Mouse (Mus musculus) CH12.LX (cell line): ENCODE measurements around the gene Tapt1. TPM values are rescaled to one million over a fixed set of nuclear protein-coding genes. Genes with fewer than 3 reads are reported as not detected.

Experiments
- DNase-seq: peaks from one replicate; pipeline ENCODE4 v3.0.0-alpha.2; 2013; ENCODE audit errors: extremely low read depth
- H3K27ac ChIP-seq: 2 replicates; pipeline ENCODE4 v1.5.1; 2012; ENCODE audit warnings: low read depth, mild to moderate bottlenecking, control low read depth, moderate library complexity; ENCODE audit not compliant: insufficient read depth
- H3K27me3 ChIP-seq: replicated peaks from 2 replicates; pipeline ENCODE3; 2012; ENCODE audit warnings: inconsistent platforms
- H3K36me3 ChIP-seq, 2 experiments: replicated peaks in 1 of 2; 2 replicates each; pipeline versions ENCODE3 to v1.6.1; 2012; ENCODE audit warnings: inconsistent platforms in 1 of 2, low read length in 1 of 2, mild to moderate bottlenecking in 1 of 2, mixed read lengths in 1 of 2, moderate library complexity in 1 of 2; ENCODE audit not compliant: control insufficient read depth in 1 of 2, insufficient read depth in 1 of 2
- H3K4me1 ChIP-seq, 2 experiments: 2 replicates each; pipeline ENCODE4 v1.6.1; 2012; ENCODE audit warnings: inconsistent platforms in 1 of 2, moderate library complexity in 1 of 2; ENCODE audit not compliant: insufficient read depth in 2 of 2, control insufficient read depth in 1 of 2
- H3K4me2 ChIP-seq: 2 replicates; pipeline ENCODE4 v1.6.1; 2012; ENCODE audit warnings: low read depth, mild to moderate bottlenecking, control low read depth; ENCODE audit not compliant: poor library complexity, insufficient read depth, severe bottlenecking
- H3K4me3 ChIP-seq, 3 experiments: fragments of 150-350 bp in 1 of 3; sonication (generic) in 1 of 3; replicated peaks in 1 of 3; 2 replicates each; pipeline versions ENCODE3 to v1.5.1; 2011 to 2012; ENCODE audit warnings: low read depth in 2 of 3, low read length in 2 of 3, mild to moderate bottlenecking in 2 of 3, moderate library complexity in 2 of 3, control low read depth in 1 of 3, improper control_type of control experiment in 1 of 3, inconsistent platforms in 1 of 3, mixed read lengths in 1 of 3; ENCODE audit not compliant: poor library complexity in 1 of 3
- H3K79me2 ChIP-seq: replicated peaks from 2 replicates; pipeline ENCODE4 v1.6.1; 2012; ENCODE audit warnings: mild to moderate bottlenecking, moderate library complexity; ENCODE audit not compliant: control insufficient read depth, poor library complexity, insufficient read depth, severe bottlenecking; ENCODE audit errors: extremely low read depth
- H3K9ac ChIP-seq: 2 replicates; pipeline ENCODE4 v1.6.1; 2012; ENCODE audit warnings: low read depth, mild to moderate bottlenecking, control low read depth, moderate library complexity; ENCODE audit not compliant: insufficient read depth
- H3K9me3 ChIP-seq: replicated peaks from 2 replicates; pipeline ENCODE3; 2012; ENCODE audit warnings: low read length, inconsistent platforms, mixed read lengths
- BHLHE40 ChIP-seq: IDR thresholded peaks from 2 replicates; pipeline ENCODE4 v1.6.1; 2011; ENCODE audit warnings: mild to moderate bottlenecking, low read depth, low read length, improper control_type of control experiment
- CHD1 ChIP-seq: IDR thresholded peaks from 2 replicates; pipeline ENCODE4 v1.6.1; 2012; ENCODE audit warnings: low read depth, low read length, improper control_type of control experiment, inconsistent platforms
- CHD2 ChIP-seq: IDR thresholded peaks from 2 replicates; pipeline ENCODE4 v1.6.1; 2011; ENCODE audit warnings: low read length, improper control_type of control experiment
- CTCF ChIP-seq, 2 experiments: IDR thresholded peaks in 1 of 2; conservative IDR thresholded peaks in 1 of 2; 2 replicates each; pipeline ENCODE4 v1.5.1; 2011 to 2012; ENCODE audit warnings: low read depth in 2 of 2, low read length in 2 of 2, improper control_type of control experiment in 1 of 2, inconsistent platforms in 1 of 2, mild to moderate bottlenecking in 1 of 2, moderate library complexity in 1 of 2
- E2F4 ChIP-seq: IDR thresholded peaks from 2 replicates; pipeline ENCODE4 v1.6.1; 2011; ENCODE audit warnings: low read depth, low read length, improper control_type of control experiment; ENCODE audit not compliant: insufficient replicate concordance
- EP300 ChIP-seq: IDR thresholded peaks from 2 replicates; pipeline ENCODE4 v1.6.1; 2011; ENCODE audit warnings: low read length, improper control_type of control experiment
- ETS1 ChIP-seq: conservative IDR thresholded peaks from 2 replicates; pipeline ENCODE4 v1.6.1; 2012; ENCODE audit warnings: low read depth, mild to moderate bottlenecking, inconsistent platforms, low read length, improper control_type of control experiment, moderate library complexity
- JUND ChIP-seq: conservative IDR thresholded peaks from 2 replicates; pipeline ENCODE4 v1.6.1; 2011; ENCODE audit warnings: low read depth, low read length, improper control_type of control experiment
- MAFK ChIP-seq: IDR thresholded peaks from 2 replicates; pipeline ENCODE4 v1.6.1; 2011; ENCODE audit warnings: low read length, improper control_type of control experiment; ENCODE audit not compliant: insufficient replicate concordance
- MAZ ChIP-seq: IDR thresholded peaks from 2 replicates; pipeline ENCODE4 v1.6.1; 2012; ENCODE audit warnings: low read depth, mild to moderate bottlenecking, inconsistent platforms, low read length, improper control_type of control experiment, moderate library complexity
- MEF2A ChIP-seq: IDR thresholded peaks from 2 replicates; pipeline ENCODE4 v1.6.1; 2014; ENCODE audit warnings: low read depth, mild to moderate bottlenecking, inconsistent platforms, low read length, improper control_type of control experiment, borderline replicate concordance
- MYC ChIP-seq: IDR thresholded peaks from 2 replicates; pipeline ENCODE4 v1.6.1; 2011; ENCODE audit warnings: low read depth, mild to moderate bottlenecking, improper control_type of control experiment, low read length
- NRF1 ChIP-seq: IDR thresholded peaks from 2 replicates; pipeline ENCODE4 v1.6.1; 2014; ENCODE audit warnings: low read depth, mild to moderate bottlenecking, inconsistent platforms, low read length, improper control_type of control experiment, moderate library complexity
- PAX5 ChIP-seq: IDR thresholded peaks from 2 replicates; pipeline ENCODE4 v1.6.1; 2012; ENCODE audit warnings: low read length, inconsistent platforms, mixed read lengths
- POLR2AphosphoS2 ChIP-seq: IDR thresholded peaks from 2 replicates; pipeline ENCODE4 v1.6.1; 2011; ENCODE audit warnings: low read depth, low read length, improper control_type of control experiment
- RCOR1 ChIP-seq: conservative IDR thresholded peaks from 2 replicates; pipeline ENCODE4 v1.6.1; 2012; ENCODE audit warnings: low read depth, mild to moderate bottlenecking, inconsistent platforms, low read length, improper control_type of control experiment
- TBP ChIP-seq: conservative IDR thresholded peaks from 2 replicates; pipeline ENCODE4 v1.6.1; 2011; ENCODE audit warnings: low read depth, low read length, improper control_type of control experiment
- TCF12 ChIP-seq: IDR thresholded peaks from 2 replicates; pipeline ENCODE4 v1.6.1; 2014; ENCODE audit warnings: low read depth, mild to moderate bottlenecking, inconsistent platforms, low read length, improper control_type of control experiment
- UBTF ChIP-seq: IDR thresholded peaks from 2 replicates; pipeline ENCODE4 v1.6.1; 2012; ENCODE audit warnings: low read depth, mild to moderate bottlenecking, inconsistent platforms, low read length, improper control_type of control experiment, moderate library complexity
- USF1 ChIP-seq: IDR thresholded peaks from 2 replicates; pipeline ENCODE4 v1.6.1; 2014; ENCODE audit warnings: low read depth, mild to moderate bottlenecking, inconsistent platforms, low read length, improper control_type of control experiment
- USF2 ChIP-seq: conservative IDR thresholded peaks from 2 replicates; pipeline ENCODE4 v1.6.1; 2011; ENCODE audit warnings: low read depth, low read length, improper control_type of control experiment
- ZC3H11A ChIP-seq: IDR thresholded peaks from 2 replicates; pipeline ENCODE4 v1.6.1; 2012; ENCODE audit warnings: low read depth, mild to moderate bottlenecking, inconsistent platforms, low read length, improper control_type of control experiment
- ZMIZ1 ChIP-seq: IDR thresholded peaks from 2 replicates; pipeline ENCODE4 v1.6.1; 2012; ENCODE audit warnings: low read depth, mild to moderate bottlenecking, inconsistent platforms, low read length, improper control_type of control experiment
- ZNF384 ChIP-seq: IDR thresholded peaks from 2 replicates; pipeline ENCODE4 v1.6.1; 2012; ENCODE audit warnings: low read depth, low read length, improper control_type of control experiment, inconsistent platforms
- dilution Hi-C: fragments of 300-500 bp; cut with MboI; formaldehyde crosslinking; loops from 2 replicates; pipeline ENCODE4 v1.14.3; 2020; ENCODE audit warnings: low sequenced_read_pairs; ENCODE audit not compliant: extremely low pct_unique_long_range_greater_than_20kb, extremely low pct_ligation_motif_present
- in situ Hi-C: fragments of 300-500 bp; cut with MboI; formaldehyde crosslinking; loops from 3 replicates; pipeline ENCODE4 v1.14.3; 2019; ENCODE audit warnings: low sequenced_read_pairs, low pct_ligation_motif_present, low pct_unique_long_range_greater_than_20kb, mixed read lengths
- polyA plus RNA-seq: library from polyadenylated mRNA; unstranded; fragments of >175 nt; gene quantifications from 2 replicates; pipeline ENCODE4 v1.2.1, GENCODE M21; 2012; ENCODE audit warnings: low read depth; ENCODE audit not compliant: insufficient read length
- total RNA-seq, 2 experiments: library from RNA; depleted of rRNA; stranded (reverse); fragments of 300-350 nt in 1 of 2; fragments of >200 nt in 1 of 2; gene quantifications; 2 replicates each; pipeline ENCODE4 v1.2.3; 2012 to 2014

Gene Tapt1
- total and polyA plus RNA-seq, 3 experiments, result 15.7 to 40.8 (median 33.5) TPM

DNA sequence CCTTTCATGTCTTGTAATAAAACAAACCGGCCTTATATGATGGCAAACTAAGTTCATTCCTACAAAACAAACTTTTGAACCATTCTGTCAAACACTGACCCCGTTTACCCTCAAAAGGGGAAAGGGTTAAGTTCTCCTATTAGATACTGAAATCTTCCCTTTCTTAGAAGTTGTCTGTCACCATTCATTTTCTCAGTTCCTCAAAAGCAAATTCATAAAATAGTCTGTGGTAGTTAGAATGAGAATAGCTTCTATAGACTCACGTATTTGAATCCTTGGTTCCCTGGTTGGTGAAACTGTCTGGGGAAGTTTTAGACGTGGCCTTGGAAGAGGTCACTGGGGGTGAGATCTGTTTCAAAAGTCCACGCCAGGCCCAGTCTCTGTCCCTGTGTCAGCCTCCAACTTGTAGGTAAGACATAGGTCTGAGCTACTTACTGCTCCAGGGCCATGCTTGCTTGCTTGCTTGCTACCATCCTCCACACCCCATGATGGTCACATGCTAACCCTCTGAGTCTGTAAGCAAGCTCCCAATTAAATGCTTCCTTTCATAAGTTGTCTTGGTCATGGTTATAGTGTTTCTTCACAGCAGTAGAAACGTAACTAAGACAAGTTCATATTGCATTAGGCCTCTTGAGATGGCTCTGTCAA lies 14.5 kb downstream of the Tapt1 start (continued):
- peak; percentile 7; the same call in 1 of the 2 replicates for TF ChIP-seq USF1
- TF ChIP-seq ZC3H11A, result no peak
- TF ChIP-seq EP300, result peak; percentile 93

DNA sequence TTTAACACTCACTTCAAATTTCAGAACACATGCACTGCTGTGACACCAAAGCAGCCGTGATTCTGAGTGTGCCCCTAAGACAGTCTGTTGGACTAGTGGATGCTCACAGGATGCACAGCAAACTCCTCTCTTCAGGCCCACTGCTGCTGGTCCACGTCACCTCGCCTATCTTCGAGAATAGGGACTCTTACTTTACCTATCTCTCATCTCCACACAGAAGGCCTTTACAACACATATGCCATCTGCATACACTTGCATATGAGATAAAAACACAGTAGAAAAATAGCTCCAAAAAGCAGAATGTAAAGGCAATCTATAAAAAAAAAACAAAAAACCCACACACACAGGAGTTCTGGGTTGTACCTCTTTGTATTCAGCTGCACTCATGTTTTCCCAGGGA lies 19.1 kb downstream of the Tapt1 start:
- H3K36me3 ChIP-seq, result peaks cover 11 to 66% of the 10 kb centered on the region in 2 experiments
- no peaks in the 10 kb centered on the region for H3K9me3 ChIP-seq
- DNase-seq, result no peak
- in situ Hi-C loops, result no loop called here
- TF ChIP-seq MAFK (no peak), ZNF384 (no peak), MYC (no peak)
- TF ChIP-seq, all 38 proteins: peak for 0
- Histone ChIP-seq H3K27me3 (no peaks in the 10 kb centered on the region), H3K9ac (no peak overlapping the region), H3K27ac (no peak overlapping the region), H3K4me1 (peaks cover 7 to 21% of the 10 kb centered on the region in 2 experiments), H3K4me3 (no peak overlapping the region), H3K79me2 (0 out of 2 replicates have a peak, but pooled peaks cover 3% of the 10 kb centered on the region), H3K4me2 (no peak overlapping the region)
- dilution Hi-C loops, result no loop called here

- Histone ChIP-seq H3K27ac (no peak overlapping the region), H3K79me2 (0 out of 2 replicates have a peak, but pooled peaks cover 3% of the 10 kb centered on the region), H3K9ac (no peak overlapping the region), H3K36me3 (peaks cover 11 to 66% of the 10 kb centered on the region in 2 experiments), H3K4me1 (peaks cover 5 to 15% of the 10 kb centered on the region in 2 experiments), H3K4me3 (no peak overlapping the region), H3K27me3 (no peaks in the 10 kb centered on the region), H3K9me3 (no peaks in the 10 kb centered on the region), H3K4me2 (no peak overlapping the region)
- in situ Hi-C loops, result no loop called here
- no peak for TF ChIP-seq MEF2A
- TF ChIP-seq JUND, result no peak
- no peak for TF ChIP-seq ETS1
- TF ChIP-seq MAZ, result no peak
- no peak for TF ChIP-seq POLR2AphosphoS2
- TF ChIP-seq USF2, result no peak
- no peak for TF ChIP-seq RCOR1
- TF ChIP-seq UBTF, result no peak
- no peak for TF ChIP-seq ZNF384
- TF ChIP-seq PAX5, result no peak
- no peak for TF ChIP-seq ZMIZ1
- TF ChIP-seq NRF1, result no peak
- no peak for TF ChIP-seq E2F4
- no peak for TF ChIP-seq BHLHE40
- TF ChIP-seq CHD1, result no peak
- no peak for TF ChIP-seq CTCF (conservative IDR thresholded peaks at IDR 0.05 in 1 of 2, IDR thresholded peaks at IDR 0.05 in 1 of 2; ENCODE audit: low read depth in 2 of 2, low read length in 2 of 2)
- TF ChIP-seq TBP, result no peak
- TF ChIP-seq TCF12, result no peak
- no peak for TF ChIP-seq CHD2
- DNase-seq, result no peak
- dilution Hi-C loops, result no loop called here
Measured at GRCm38 (mm10) chr5:44206651-44207050, 19.8 kb downstream of the Tapt1 start.
